ENCODE assay signal across 19 mouse cellular contexts in the genomic region with DNA sequence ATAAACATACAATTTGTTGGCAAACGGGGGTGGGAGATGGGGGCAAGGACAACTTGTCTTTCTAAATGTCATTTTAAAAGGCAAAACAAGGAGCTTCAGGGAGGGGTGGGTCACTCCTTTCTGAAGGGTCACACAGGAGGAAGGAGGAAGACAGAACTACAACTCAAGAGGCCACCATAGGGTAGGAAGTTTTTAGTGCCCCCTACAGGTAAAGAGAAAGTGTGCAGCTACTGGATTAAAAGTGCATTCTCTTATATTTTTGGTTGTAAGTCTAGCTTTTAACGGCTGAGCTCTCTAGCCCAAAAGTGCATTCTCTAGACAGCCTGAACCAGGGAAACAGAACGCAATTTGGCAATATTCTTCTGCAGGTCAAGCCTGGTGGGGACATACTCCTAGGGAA.
DNase-seq lines count a peak whose midpoint lies in the region; ATAC-seq and TF ChIP-seq lines count a peak whose summit lies in the region.
"Had no signal": no experiment of that assay in that cellular context is flagged by ENCODE, and none has a peak within 500 bp of the region (broad histone marks: within the 10 kb centered on the region; RNA-seq: fewer than 3 reads in every experiment).

No protein-coding gene starts in this region.

- no peaks in the 10 kb centered on the region for H3K27me3 ChIP-seq in lung, embryonic 14.5 days (ENCODE audit: insufficient read depth, low read length)
- no peaks in the 10 kb centered on the region for H3K27me3 ChIP-seq in Patski
- H3K27me3 ChIP-seq: limb, embryonic 13.5 days; megakaryocyte, embryonic 14.5 days; neural tube, embryonic 13.5 days; stomach, embryonic 15.5 days had no signal

- no peaks in the 10 kb centered on the region for H3K4me1 ChIP-seq in lung, embryonic 14.5 days (ENCODE audit: insufficient read depth)
- H3K4me1 ChIP-seq: stomach, embryonic 15.5 days had no signal

- no peaks in the 10 kb centered on the region for H3K9me3 ChIP-seq in lung, embryonic 14.5 days (ENCODE audit: low read depth, low read length)
- H3K9me3 ChIP-seq: limb, embryonic 13.5 days; megakaryocyte, embryonic 14.5 days; neural tube, embryonic 13.5 days; stomach, embryonic 15.5 days had no signal

- DNase-seq in gastrocnemius, adult 2 months = no peak
- DNase-seq in gastrocnemius, postnatal 10 days = no peak
- DNase-seq in lung, embryonic 14.5 days = no peak
- DNase-seq in lung, postnatal 4 days = no peak
- DNase-seq in Patski (ENCODE audit: low read depth, low spot score) = no peak
- peak; percentile 41 for DNase-seq in retina, embryonic 14.5 days (ENCODE audit: low spot score)
- no peak for DNase-seq in gastrocnemius, adult 8-10 months (ENCODE audit: low spot score in 2 of 2)
- DNase-seq: B cell, adult 2 months; cerebellum, adult 18-20 months; heart, postnatal 10 days; kidney, adult 9 months; lung, adult 2 months had no signal

- no peak overlapping the region for H3K4me3 ChIP-seq in gastrocnemius, adult 2 months
- no peak overlapping the region for H3K4me3 ChIP-seq in lung, embryonic 14.5 days (ENCODE audit: low read depth, low read length)
- H3K4me3 ChIP-seq: limb, embryonic 13.5 days; megakaryocyte, embryonic 14.5 days; neural tube, embryonic 13.5 days; stomach, embryonic 15.5 days had no signal

- in situ Hi-C loops in Patski (cut with MboI; ENCODE audit: low pct_unique_long_range_greater_than_20kb) = no loop called here

- no peak for ATAC-seq in lung, embryonic 14.5 days (ENCODE audit: insufficient read depth)
- ATAC-seq in Patski = no peak
- no peak for ATAC-seq in cerebellum, adult (ENCODE audit: insufficient number of reproducible peaks, low FRiP score, low TSS enrichment)
- ATAC-seq: forebrain, embryonic 14.5 days had no signal

- H3K9ac ChIP-seq in lung, embryonic 14.5 days = no peak overlapping the region
- H3K9ac ChIP-seq: hindbrain, embryonic 14.5 days; limb, embryonic 13.5 days; neural tube, embryonic 13.5 days; stomach, embryonic 15.5 days had no signal

- peak; percentile 38; the same call in 1 of the 2 replicates for TF ChIP-seq CTCF in gastrocnemius, adult 2 months (IDR thresholded peaks at IDR 0.05)
- TF ChIP-seq CTCF in lung, embryonic 14.5 days (IDR thresholded peaks at IDR 0.05; ENCODE audit: low read depth) = peak; percentile 26; the same call in 1 of the 2 replicates
- peak; percentile 42 for TF ChIP-seq CTCF in Patski (IDR thresholded peaks at IDR 0.05)

- H3K36me3 ChIP-seq in lung, embryonic 14.5 days (ENCODE audit: insufficient read depth) = no peaks in the 10 kb centered on the region
- H3K36me3 ChIP-seq: neural tube, embryonic 13.5 days; stomach, embryonic 15.5 days had no signal

- POLR2A ChIA-PET in Patski (lab: Charles Lee) = interaction anchor here (0.5 to 0.6 kb wide), 2 partner anchors 28 to 190 kb away, joined by 3 to 4 read pairs; no protein-coding TSS in a partner anchor

- no peak overlapping the region for H3K4me2 ChIP-seq in lung, embryonic 14.5 days
- H3K4me2 ChIP-seq: hindbrain, embryonic 14.5 days; limb, embryonic 13.5 days; neural tube, embryonic 13.5 days; stomach, embryonic 15.5 days had no signal

- CTCF ChIA-PET in Patski (lab: Charles Lee) = interaction anchor here (0.7 to 1.4 kb wide), 3 partner anchors 9 to 12 kb away, joined by 3 to 4 read pairs (median 4); no protein-coding TSS in a partner anchor

- no peak overlapping the region for H3K27ac ChIP-seq in gastrocnemius, adult 2 months
- no peak overlapping the region for H3K27ac ChIP-seq in lung, embryonic 14.5 days (ENCODE audit: low read depth)
- H3K27ac ChIP-seq: hindbrain, embryonic 14.5 days; limb, embryonic 13.5 days; neural tube, embryonic 13.5 days; stomach, embryonic 15.5 days had no signal

- intact Hi-C loops in gastrocnemius, adult 2 months (cut with DNase I) = no loop called here

- WGBS in lung, embryonic 14.5 days = 76% methylated on average over 3 of the region's 3 CpGs
